Mouse (Mus musculus): Measurements from ENCODE around the gene Rpl21. TPM values are rescaled to one million over a fixed set of nuclear protein-coding genes. Genes with fewer than 3 reads are reported as not detected.
"Not testable (repeated sequence)": the region's sequence is repeated elsewhere in the genome, so short reads cannot be mapped to it uniquely, and the experiment has no call there.

Rpl21 gene
- total RNA-seq, 2 experiments from 2014 or later, result 120 to 125 TPM

GRCm38 (mm10) chr5:146860222-146860998 is 27.7 kb downstream of the Rpl21 start:
- intact Hi-C loops (cut with DNase I), result no loop called here
- no peak for DNase-seq (ENCODE audit: low spot score)

GRCm38 (mm10) chr5:146861588-146861987 is 28.9 kb downstream of the Rpl21 start:
- intact Hi-C loops (cut with DNase I), result no loop called here

GRCm38 (mm10) chr5:146865511-146865910 is 32.8 kb downstream of the Rpl21 start:
- DNase-seq (ENCODE audit: low spot score), result no peak
- intact Hi-C loops (cut with DNase I), result no loop called here

More at GRCm38 (mm10) chr5:146861588-146861987, 28.9 kb downstream of the Rpl21 start:
- no peak for DNase-seq (ENCODE audit: low spot score)

- no peak for DNase-seq (ENCODE audit: low spot score)
- intact Hi-C loops (cut with DNase I), result no loop called here
These were observed 33.6 kb downstream of the Rpl21 start for GRCm38 (mm10) chr5:146866277-146866676.

GRCm38 (mm10) chr5:146867246-146867945 is 34.7 kb downstream of the Rpl21 start:
- intact Hi-C loops (cut with DNase I), result no loop called here
- DNase-seq (ENCODE audit: low spot score), result peak; percentile 14

GRCm38 (mm10) chr5:146867946-146868314 is 35.2 kb downstream of the Rpl21 start:
- intact Hi-C loops (cut with DNase I), result no loop called here
- DNase-seq (ENCODE audit: low spot score), result no peak

GRCm38 (mm10) chr5:146872981-146873631 is 40.4 kb downstream of the Rpl21 start:
- DNase-seq (ENCODE audit: low spot score), result no peak
- intact Hi-C loops (cut with DNase I), result no loop called here

GRCm38 (mm10) chr5:146876024-146876423 is 43.3 kb downstream of the Rpl21 start:
- intact Hi-C loops (cut with DNase I), result no loop called here
- no peak for DNase-seq (ENCODE audit: low spot score)

GRCm38 (mm10) chr5:146877882-146878281 is 45.2 kb downstream of the Rpl21 start:
- intact Hi-C loops (cut with DNase I); DNase-seq (ENCODE audit: low spot score): not testable (repeated sequence)

- intact Hi-C loops (cut with DNase I), result no loop called here
- DNase-seq (ENCODE audit: low spot score), result no peak
These were observed 49.6 kb downstream of the Rpl21 start for GRCm38 (mm10) chr5:146882261-146882660.

GRCm38 (mm10) chr5:146883053-146883452 is 50.4 kb downstream of the Rpl21 start:
- no peak for DNase-seq (ENCODE audit: low spot score)
- intact Hi-C loops (cut with DNase I), result no loop called here

- intact Hi-C loops (cut with DNase I), result no loop called here
- DNase-seq (ENCODE audit: low spot score), result no peak
These were observed 51.0 kb downstream of the Rpl21 start for GRCm38 (mm10) chr5:146883486-146884272.

Other genes starting within 250 kb of the Rpl21 start
- under 1 TPM in 1 of 2 experiments, not detected in 1; 0.11 TPM for gene Gpr12, start 247.7 kb upstream of the Rpl21 start, total RNA-seq (2021)
- 10 to 100 TPM; 15.3 to 16.6 TPM for gene Usp12, start 37.9 kb upstream of the Rpl21 start, total RNA-seq (2021)
- 1 to 10 TPM; 2.2 to 3.9 TPM for gene Rasl11a, start 12.2 kb downstream of the Rpl21 start, total RNA-seq (2021)
- 10 to 100 TPM; 18.8 to 22.1 TPM for gene Gtf3a, start 115.8 kb downstream of the Rpl21 start, total RNA-seq (2021)
- gene Mtif3, start 130.9 kb downstream of the Rpl21 start, total RNA-seq (2021), result 10 to 100 TPM; 20.4 to 23.4 TPM
- gene Lnx2, start 243.7 kb downstream of the Rpl21 start, total RNA-seq (2021), result 10 to 100 TPM; 10.1 to 10.7 TPM
- 10 to 100 TPM; 73.2 to 73.8 TPM for gene Polr1d, start 244.2 kb downstream of the Rpl21 start, total RNA-seq (2021)